8 mouse cellular contexts compared by ENCODE assay signal in genomic region chr19:55251383-55252124, GRCm38 (mm10). TPM values are rescaled to one million over a fixed set of nuclear protein-coding genes. Genes with fewer than 3 reads are reported as not detected.
A peak's percentile ranks its signal among the peaks of the same experiment; 100 is the strongest.
DNase-seq lines count a peak whose midpoint lies in the region; ATAC-seq and TF ChIP-seq lines count a peak whose summit lies in the region.

TSS of gene Acsl5 (plus strand) at chr19:55251938.

- TF ChIP-seq POLR2A in cerebellum, adult 2 months (IDR thresholded peaks at IDR 0.05; ENCODE audit: borderline replicate concordance, insufficient read depth, low read length): no peak
- TF ChIP-seq POLR2A in MEL (IDR thresholded peaks at IDR 0.05; ENCODE audit: control insufficient read depth in 1 of 2, insufficient read depth in 1 of 2, low read depth in 1 of 2, low read length in 2 of 2, poor library complexity in 1 of 2): 0 out of 4 replicates have a peak, but pooled peaks of 1 of the 2 experiments have one; percentile 40

- no peak within 1 kb of the TSS for H3K27ac ChIP-seq in cerebellum, adult 2 months (ENCODE audit: insufficient read depth, low read length)
- H3K27ac ChIP-seq in MEL (ENCODE audit: control insufficient read depth, low read depth, low read length): peak within 1 kb of the TSS; percentile 72
- H3K27ac ChIP-seq in liver, postnatal 0 days (ENCODE audit: low read depth): peak within 1 kb of the TSS; percentile 89

- peak; percentile 49 to 68; a peak in 3 of 4 replicates for TF ChIP-seq EP300 in MEL (IDR thresholded peaks at IDR 0.05; ENCODE audit: low read depth in 1 of 2, low read length in 2 of 2)
- peak; percentile 80 for TF ChIP-seq EP300 in liver, postnatal 0 days (IDR thresholded peaks at IDR 0.05; ENCODE audit: low read depth)

- TF ChIP-seq CTCF in cerebellum, adult 2 months (IDR thresholded peaks at IDR 0.05; ENCODE audit: borderline replicate concordance, insufficient read depth, low read depth, low read length): no peak
- no peak for TF ChIP-seq CTCF in MEL (IDR thresholded peaks at IDR 0.05 in 2 of 3, conservative IDR thresholded peaks at IDR 0.05 in 1 of 3; ENCODE audit: control insufficient read depth in 1 of 3, insufficient read depth in 1 of 3, low read depth in 2 of 3, low read length in 3 of 3, poor library complexity in 1 of 3, severe bottlenecking in 1 of 3)
- TF ChIP-seq CTCF in liver, postnatal 0 days (IDR thresholded peaks at IDR 0.05; ENCODE audit: low read depth): no peak

- H3K4me2 ChIP-seq in liver, postnatal 0 days (ENCODE audit: low read depth, low read length): peak within 1 kb of the TSS; percentile 86

- H3K36me3 ChIP-seq in MEL (ENCODE audit: control insufficient read depth in 1 of 2, insufficient read depth in 2 of 2, low read length in 2 of 2): peaks cover 0 to 49% of the 10 kb centered on the region in 2 experiments; a peak in 3 of 4 replicates
- 0 out of 2 replicates have a peak, but pooled peaks cover 2% of the 10 kb centered on the region for H3K36me3 ChIP-seq in liver, postnatal 0 days (replicated peaks; ENCODE audit: insufficient read depth, low read length)

- no peak for DNase-seq in cerebellum, adult 2 months
- DNase-seq in cerebellum, postnatal 14 days: no peak
- peak; percentile 85 for DNase-seq in MEL (ENCODE audit: low read depth, low spot score)
- peak; percentile 37 to 45 for DNase-seq in kidney, adult 8-10 months
- DNase-seq in liver, postnatal 0 days: peak; percentile 70
- no peak for DNase-seq in T-cell, adult 2 months (ENCODE audit: low spot score)
- no peak for DNase-seq in frontal cortex, postnatal 10 days (ENCODE audit: low spot score in 2 of 2)

- no peaks in the 10 kb centered on the region for H3K4me1 ChIP-seq in cerebellum, adult 2 months (ENCODE audit: control insufficient read depth, insufficient read depth, low read length)
- peaks cover 33 to 43% of the 10 kb centered on the region in 2 experiments for H3K4me1 ChIP-seq in MEL (ENCODE audit: control insufficient read depth in 1 of 2, insufficient read depth in 2 of 2, low read length in 2 of 2)
- H3K4me1 ChIP-seq in liver, postnatal 0 days (ENCODE audit: insufficient read depth): peaks cover 42% of the 10 kb centered on the region

- no peaks in the 10 kb centered on the region for H3K9me3 ChIP-seq in MEL (replicated peaks; ENCODE audit: insufficient read depth, low read length)
- no peaks in the 10 kb centered on the region for H3K9me3 ChIP-seq in liver, postnatal 0 days (ENCODE audit: low read length)

- peak within 1 kb of the TSS; percentile 92 for H3K9ac ChIP-seq in MEL (ENCODE audit: control insufficient read depth, low read depth, low read length, poor library complexity, severe bottlenecking)
- peak within 1 kb of the TSS; percentile 57 for H3K9ac ChIP-seq in liver, postnatal 0 days (replicated peaks)

- no peak within 1 kb of the TSS for H3K4me3 ChIP-seq in cerebellum, adult 2 months (replicated peaks; ENCODE audit: insufficient read depth, low read depth, low read length)
- H3K4me3 ChIP-seq in MEL (ENCODE audit: control insufficient read depth in 1 of 2, insufficient read depth in 1 of 2, low read depth in 2 of 2, low read length in 2 of 2): no peak within 1 kb of the TSS; a peak in 1 of 4 replicates
- H3K4me3 ChIP-seq in liver, postnatal 0 days (ENCODE audit: low read depth, low read length): peak within 1 kb of the TSS; percentile 67

- peaks cover 26% of the 10 kb centered on the region for H3K79me2 ChIP-seq in MEL (ENCODE audit: control insufficient read depth, insufficient read depth, low read length, poor library complexity)

- no peaks in the 10 kb centered on the region for H3K27me3 ChIP-seq in cerebellum, adult 2 months (ENCODE audit: control insufficient read depth, insufficient read depth, low read length)
- H3K27me3 ChIP-seq in MEL (ENCODE audit: control insufficient read depth in 1 of 2, insufficient read depth in 2 of 2, low read length in 2 of 2): no peaks in the 10 kb centered on the region
- H3K27me3 ChIP-seq in liver, postnatal 0 days (ENCODE audit: insufficient read depth, low read length): no peaks in the 10 kb centered on the region

- 98% methylated on average over 9 of the region's 9 CpGs for WGBS in cerebellum, adult 2 months
- WGBS in liver, postnatal 0 days (ENCODE audit: insufficient replicate concordance): 54% methylated on average over 9 of the region's 9 CpGs

- no peak for ATAC-seq in granulocyte monocyte progenitor cell, adult 5-6 weeks (replicated peaks; ENCODE audit: poor library complexity, severe bottlenecking)
- peak; percentile 77 for ATAC-seq in liver, postnatal 0 days

- no peak for TF ChIP-seq RAD21 in MEL (IDR thresholded peaks at IDR 0.05; ENCODE audit: low read depth, low read length)

TF ChIP-seq in MEL, 35 proteins besides CTCF, POLR2A, EP300 and RAD21:
- no peak for TF ChIP-seq JUND (IDR thresholded peaks at IDR 0.05; ENCODE audit: low read depth, low read length)
- no peak for TF ChIP-seq MAFK (IDR thresholded peaks at IDR 0.05; ENCODE audit: borderline replicate concordance, low read depth, low read length)
- TF ChIP-seq POLR2AphosphoS5 (IDR thresholded peaks at IDR 0.05; ENCODE audit: borderline replicate concordance, low read depth, low read length): no peak
- TF ChIP-seq TAL1 (IDR thresholded peaks at IDR 0.05; ENCODE audit: low read length): no peak
- no peak; the same call in 1 of the 2 replicates for TF ChIP-seq CHD2 (IDR thresholded peaks at IDR 0.05; ENCODE audit: low read length)
- TF ChIP-seq POLR2AphosphoS2 (IDR thresholded peaks at IDR 0.05; ENCODE audit: low read length): no peak
- no peak for TF ChIP-seq MAZ (IDR thresholded peaks at IDR 0.05; ENCODE audit: low read depth, low read length)
- TF ChIP-seq MAX (IDR thresholded peaks at IDR 0.05; ENCODE audit: low read length): peak; percentile 35
- no peak for TF ChIP-seq CHD1 (IDR thresholded peaks at IDR 0.05; ENCODE audit: low read depth, low read length)
- 0 out of 2 replicates have a peak, but pooled peaks have one; percentile 18 for TF ChIP-seq GABPA (IDR thresholded peaks at IDR 0.05; ENCODE audit: low read depth, low read length)
- TF ChIP-seq ETS1 (IDR thresholded peaks at IDR 0.05; ENCODE audit: low read depth, low read length): peak; percentile 28; the same call in 1 of the 2 replicates
- TF ChIP-seq NELFE (IDR thresholded peaks at IDR 0.05; ENCODE audit: low read depth, low read length): peak; percentile 16; the same call in 1 of the 2 replicates
- no peak for TF ChIP-seq SMC3 (IDR thresholded peaks at IDR 0.05; ENCODE audit: low read depth, low read length)
- TF ChIP-seq ZKSCAN1 (IDR thresholded peaks at IDR 0.05; ENCODE audit: low read depth, low read length): no peak
- TF ChIP-seq SIN3A (IDR thresholded peaks at IDR 0.05; ENCODE audit: low read length): peak; percentile 6; the same call in 1 of the 2 replicates
- 0 out of 2 replicates have a peak, but pooled peaks have one; percentile 6 for TF ChIP-seq USF1 (IDR thresholded peaks at IDR 0.05; ENCODE audit: low read depth, low read length)
- peak; percentile 2; the same call in 1 of the 2 replicates for TF ChIP-seq GATA1 (IDR thresholded peaks at IDR 0.05; ENCODE audit: low read depth, low read length)
- no peak for TF ChIP-seq MEF2A (IDR thresholded peaks at IDR 0.05; ENCODE audit: extremely low read depth, insufficient replicate concordance, low read depth, low read length, poor library complexity, severe bottlenecking)
- TF ChIP-seq USF2 (IDR thresholded peaks at IDR 0.05; ENCODE audit: borderline replicate concordance in 1 of 2, insufficient read depth in 1 of 2, low read depth in 1 of 2, low read length in 2 of 2): no peak
- no peak for TF ChIP-seq E2F4 (IDR thresholded peaks at IDR 0.05; ENCODE audit: borderline replicate concordance, low read depth, low read length)
- no peak for TF ChIP-seq ZMIZ1 (IDR thresholded peaks at IDR 0.05; ENCODE audit: low read depth, low read length)
- TF ChIP-seq UBTF (IDR thresholded peaks at IDR 0.05; ENCODE audit: borderline replicate concordance, insufficient read depth, low read depth, low read length): no peak
- no peak for TF ChIP-seq KAT2A (conservative IDR thresholded peaks at IDR 0.05; ENCODE audit: low read depth, low read length)
- TF ChIP-seq MYC (IDR thresholded peaks at IDR 0.05; ENCODE audit: low read depth, low read length): 0 out of 2 replicates have a peak, but pooled peaks have one; percentile 41
- 0 out of 2 replicates have a peak, but pooled peaks have one; percentile 25 for TF ChIP-seq HCFC1 (IDR thresholded peaks at IDR 0.05; ENCODE audit: low read depth, low read length)
- TF ChIP-seq BHLHE40 (IDR thresholded peaks at IDR 0.05; ENCODE audit: borderline replicate concordance, low read depth, low read length): no peak
- TF ChIP-seq ELF1 (IDR thresholded peaks at IDR 0.05; ENCODE audit: low read depth, low read length): peak; percentile 64
- TF ChIP-seq TCF12 (IDR thresholded peaks at IDR 0.05; ENCODE audit: low read depth, low read length): peak; percentile 45; the same call in 1 of the 2 replicates
- TF ChIP-seq MYB (IDR thresholded peaks at IDR 0.05; ENCODE audit: low read depth, low read length): no peak
- TF ChIP-seq RCOR1 (IDR thresholded peaks at IDR 0.05; ENCODE audit: low read depth, low read length): no peak; the same call in 1 of the 2 replicates
- TF ChIP-seq MXI1 (IDR thresholded peaks at IDR 0.05; ENCODE audit: low read depth, low read length): peak; percentile 61
- no peak for TF ChIP-seq ZC3H11A (IDR thresholded peaks at IDR 0.05; ENCODE audit: low read depth, low read length)
- TF ChIP-seq ZNF384 (IDR thresholded peaks at IDR 0.05; ENCODE audit: low read depth, low read length): no peak
- TF ChIP-seq NRF1 (IDR thresholded peaks at IDR 0.05; ENCODE audit: insufficient read depth, low read depth, low read length, poor library complexity, severe bottlenecking): 0 out of 2 replicates have a peak, but pooled peaks have one; percentile 41
- TF ChIP-seq TBP (IDR thresholded peaks at IDR 0.05; ENCODE audit: low read depth, low read length): peak; percentile 62; the same call in 1 of the 2 replicates

RNA-seq across cellular contexts. Expression of gene Acsl5, which starts in this region (rescaled TPM):
- polyA plus RNA-seq in cerebellum, adult 2 months (2012; rRNA removed): 12.6 and 14.6 TPM in 2 replicates
- 248 and 318 TPM in 2 replicates for total RNA-seq in MEL (2012; rRNA removed)
- 100 to 1,000 TPM in 1 of 2 experiments, not detected in 1; 223 TPM for polyA plus RNA-seq in MEL (2012; ENCODE audit: insufficient read depth in 1 of 2, insufficient read length in 2 of 2, low read depth in 1 of 2, low replicate concordance in 2 of 2, missing spikeins in 1 of 2)
- total RNA-seq in granulocyte monocyte progenitor cell, adult 5-6 weeks (2014; fragmentation: Nextera tagmentation): 68.6 and 120 TPM in 2 replicates
- 127 and 204 TPM in 2 replicates for total RNA-seq in granulocyte monocyte progenitor cell, adult 5-6 weeks (2017)
- polyA plus RNA-seq in liver, postnatal 0 days (2015; fragmentation: Nextera tagmentation; extraction: Ambion mirVana): 397 and 414 TPM in 2 replicates

Comparison
In these comparisons a context has a peak if more than half of its experiments do, and no peak if none do; other contexts are left out.
1. DNase-seq: peak in MEL (single experiment), kidney, adult 8-10 months (2 of 2) and liver, postnatal 0 days (single experiment); none in cerebellum, adult 2 months (0 of 2), cerebellum, postnatal 14 days (0 of 2), T-cell, adult 2 months (single experiment) and frontal cortex, postnatal 10 days (0 of 2).